Mouse (Mus musculus) cerebellum, adult 8-10 months (tissue): ENCODE data around the gene Olfr718-ps1.

Experiments used
- DNase-seq: peaks from one replicate; pipeline ENCODE4 v3.0.0; 2022

The Olfr718-ps1 gene

GRCm38 (mm10) chr5:143126908-143127307 is 20.5 kb downstream of the Olfr718-ps1 start:
- no peak for DNase-seq

DNA sequence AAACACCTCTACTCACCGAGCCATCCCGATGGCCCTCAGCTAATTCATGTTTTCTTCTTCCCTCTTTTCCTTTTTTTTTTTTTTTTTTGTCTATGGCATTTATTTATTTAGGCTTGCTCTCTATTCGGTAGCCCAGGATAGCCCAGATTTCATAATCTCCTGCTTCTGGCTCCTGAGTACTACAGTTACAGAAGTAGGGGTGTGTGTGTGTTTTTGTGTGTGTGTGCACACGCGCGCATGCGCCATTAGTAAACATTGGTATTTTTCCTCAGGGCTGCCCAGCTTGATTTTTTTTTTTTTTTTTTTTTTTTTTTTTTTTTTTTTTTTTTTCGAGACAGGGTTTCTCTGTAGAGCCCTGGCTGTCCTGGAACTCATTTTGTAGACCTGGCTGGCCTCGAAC is 21.3 kb downstream of the Olfr718-ps1 start:
- no peak for DNase-seq

GRCm38 (mm10) chr5:143125601-143126000 is 21.8 kb downstream of the Olfr718-ps1 start:
- no peak for DNase-seq

- DNase-seq, result no peak
Observed at GRCm38 (mm10) chr5:143124805-143125378, 22.5 kb downstream of the Olfr718-ps1 start.

DNA sequence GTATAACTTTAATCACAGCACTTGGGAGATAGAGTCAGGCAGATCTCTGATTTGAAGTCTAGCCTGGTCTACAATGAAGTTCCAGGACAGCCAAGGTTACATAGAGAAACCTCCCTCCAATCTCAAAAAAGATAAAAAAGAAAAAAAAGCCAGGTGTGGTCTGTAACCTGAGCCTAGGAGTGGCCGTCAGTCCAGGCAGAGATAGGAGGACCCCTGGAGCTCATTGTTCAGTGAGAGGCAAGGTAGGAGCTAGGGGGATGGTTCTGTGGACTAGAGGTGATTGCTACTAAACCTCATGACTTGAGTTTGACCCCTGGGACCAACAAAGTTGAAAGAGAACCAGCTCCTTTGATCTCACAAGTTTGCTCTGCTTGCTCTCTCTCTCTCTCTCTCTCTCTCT is 24.7 kb downstream of the Olfr718-ps1 start:
- no peak for DNase-seq

DNA sequence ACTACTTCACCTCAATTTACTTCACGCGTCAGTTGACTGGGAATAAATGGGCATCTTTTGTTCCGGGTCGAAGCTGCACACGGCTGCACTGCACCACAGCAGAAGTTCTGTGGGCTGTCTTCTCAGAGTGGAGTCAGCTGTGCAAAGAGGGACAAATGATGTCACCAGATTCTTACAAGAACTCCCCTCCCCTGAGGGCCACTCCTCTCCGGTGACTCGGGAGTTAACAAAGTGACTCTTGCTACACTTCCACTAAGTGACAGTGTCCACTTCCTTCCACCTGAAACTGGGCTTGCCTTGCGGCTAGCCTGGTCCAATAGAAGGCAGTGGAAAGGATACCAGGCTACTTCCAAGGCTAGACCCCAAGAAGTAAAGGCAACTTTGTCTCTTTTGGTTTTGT is 25.3 kb downstream of the Olfr718-ps1 start:
- DNase-seq, result no peak

- DNase-seq, result peak; percentile 93
Observed at GRCm38 (mm10) chr5:143112281-143113246, 34.8 kb downstream of the Olfr718-ps1 start, which contains the start of gene Rnf216. Rnf216 (minus strand) TSS chr5:143112994.

- DNase-seq, result no peak
Observed at GRCm38 (mm10) chr5:143106842-143107241, 40.5 kb downstream of the Olfr718-ps1 start.

GRCm38 (mm10) chr5:143103231-143103630 is 44.1 kb downstream of the Olfr718-ps1 start:
- DNase-seq, result no peak

- no peak for DNase-seq
Observed at GRCm38 (mm10) chr5:143101626-143102025, 45.8 kb downstream of the Olfr718-ps1 start.

DNA sequence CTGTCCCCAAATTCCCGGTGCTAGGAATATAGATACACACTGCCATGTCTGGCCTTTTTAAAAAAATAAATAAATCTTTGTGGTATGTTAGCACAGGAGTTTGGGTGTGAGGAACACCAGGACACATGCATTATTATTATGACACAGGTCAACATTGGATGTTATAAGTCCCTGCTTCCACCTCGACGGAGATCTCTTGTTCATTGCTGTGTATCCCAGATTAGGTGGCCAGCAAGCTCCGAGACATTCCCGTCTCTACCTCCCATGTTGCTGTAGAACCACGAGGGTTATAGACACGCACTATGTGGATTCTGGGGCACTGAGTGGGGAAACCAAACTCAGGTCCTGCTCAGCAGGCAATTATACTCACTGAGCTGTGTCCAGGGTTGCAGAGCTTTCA is 52.1 kb downstream of the Olfr718-ps1 start:
- no peak for DNase-seq

- no peak for DNase-seq
Observed at GRCm38 (mm10) chr5:143092891-143093290, 54.5 kb downstream of the Olfr718-ps1 start.

- DNase-seq, result peak; percentile 38
Observed at GRCm38 (mm10) chr5:143084898-143085297, 62.5 kb downstream of the Olfr718-ps1 start.
